Mouse (Mus musculus) neutrophil, adult 5-6 weeks (primary cell): ENCODE results near the gene Vps45. TPM values are rescaled to one million over a fixed set of nuclear protein-coding genes. Genes with fewer than 3 reads are reported as not detected.
A peak's percentile ranks its signal among the peaks of the same experiment; 100 is the strongest.

Experiments
- ATAC-seq: fragments of 151-379, 151-347 bp; 2 replicates; pipeline ENCODE4 v1.8.0; 2017; ENCODE audit warnings: mild to moderate bottlenecking, moderate TSS enrichment; ENCODE audit not compliant: insufficient number of reproducible peaks, poor library complexity, low FRiP score, severe bottlenecking; ENCODE audit errors: extremely low read depth
- total RNA-seq: library from RNA; stranded (forward); fragments of 200-1000 nt; gene quantifications from 2 replicates; pipeline ENCODE4 v1.2.3, GENCODE M21; 2017

The Vps45 gene
- total RNA-seq, 1 experiment from 2014 or later = 8.4 TPM

DNA sequence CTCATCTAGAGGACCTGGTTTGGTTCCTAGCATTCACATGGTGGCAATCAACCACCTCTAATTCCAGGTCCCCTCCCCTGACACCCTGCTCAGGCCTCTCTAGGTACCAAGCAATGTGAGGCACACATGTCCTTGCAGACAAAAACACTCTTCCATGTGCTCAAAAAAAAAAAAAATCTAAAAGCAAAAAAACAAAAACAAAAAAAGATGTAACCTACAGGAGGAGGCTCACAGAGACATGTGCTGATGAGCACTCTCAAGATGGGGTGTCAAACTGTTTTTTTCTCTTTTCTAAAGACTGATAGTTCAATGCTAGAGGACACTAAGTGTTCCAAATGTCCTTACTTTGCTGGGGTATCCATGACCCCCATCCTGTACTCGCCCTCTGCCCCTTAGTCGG is 23.8 kb upstream of the Vps45 start:
- no peak for ATAC-seq

DNA sequence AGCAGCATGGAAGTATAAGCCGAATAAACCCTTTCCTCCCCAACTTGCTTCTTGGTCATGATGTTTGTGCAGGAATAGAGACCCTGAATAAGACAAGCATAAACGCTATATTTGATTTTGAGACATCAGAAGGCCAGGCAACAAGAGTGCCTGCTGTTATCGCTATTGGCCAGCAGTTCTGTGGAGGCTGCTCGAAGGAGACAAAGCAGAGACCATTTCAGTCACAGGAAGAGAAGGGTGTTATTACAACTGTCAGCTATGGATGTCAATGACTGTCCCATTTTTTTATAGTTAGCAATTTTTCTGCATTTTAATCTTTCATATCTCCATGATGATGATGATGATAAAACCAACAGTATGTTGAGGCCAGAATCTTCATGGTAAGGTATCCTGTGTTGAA is 23.4 kb upstream of the Vps45 start:
- no peak for ATAC-seq

DNA sequence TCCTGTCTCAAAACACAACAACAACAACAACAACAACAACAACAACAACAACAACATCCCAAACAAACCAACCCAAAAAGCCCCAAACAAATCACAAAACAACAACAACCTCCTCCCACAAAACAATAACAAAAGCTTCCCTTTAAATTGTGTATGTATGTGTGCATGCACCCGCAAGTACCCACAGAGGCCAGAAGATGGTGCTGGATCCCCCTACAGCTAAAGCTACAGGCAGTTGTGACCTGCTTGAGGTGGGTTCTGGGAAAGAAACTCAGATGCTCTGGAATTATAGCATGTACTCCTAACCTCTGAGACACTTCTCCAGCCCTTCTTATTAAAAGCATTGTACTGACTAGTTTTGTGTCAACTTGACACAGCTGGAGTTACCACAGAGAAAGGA is 22.7 kb upstream of the Vps45 start:
- peak; percentile 58; the same call in 1 of the 2 replicates for ATAC-seq

DNA sequence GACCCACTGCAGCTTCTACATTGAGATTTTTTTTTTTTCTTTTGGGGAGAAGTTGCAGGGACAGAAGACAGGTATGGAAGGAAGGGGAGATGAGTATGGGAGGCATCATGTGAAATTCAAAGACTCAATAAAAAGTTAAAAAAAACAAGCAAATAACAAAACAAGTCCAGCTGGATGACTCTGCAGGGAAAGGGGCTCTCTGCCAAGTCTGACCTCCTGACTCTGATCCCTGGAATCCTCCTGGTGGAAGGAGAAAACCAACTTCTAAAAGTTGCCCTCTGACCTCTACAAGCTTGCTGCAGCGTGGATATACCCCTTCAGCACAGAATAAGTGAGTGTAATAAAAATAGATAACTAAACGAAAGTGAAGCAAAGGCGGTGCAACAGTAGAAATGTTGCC is 20.4 kb upstream of the Vps45 start:
- no peak for ATAC-seq

DNA sequence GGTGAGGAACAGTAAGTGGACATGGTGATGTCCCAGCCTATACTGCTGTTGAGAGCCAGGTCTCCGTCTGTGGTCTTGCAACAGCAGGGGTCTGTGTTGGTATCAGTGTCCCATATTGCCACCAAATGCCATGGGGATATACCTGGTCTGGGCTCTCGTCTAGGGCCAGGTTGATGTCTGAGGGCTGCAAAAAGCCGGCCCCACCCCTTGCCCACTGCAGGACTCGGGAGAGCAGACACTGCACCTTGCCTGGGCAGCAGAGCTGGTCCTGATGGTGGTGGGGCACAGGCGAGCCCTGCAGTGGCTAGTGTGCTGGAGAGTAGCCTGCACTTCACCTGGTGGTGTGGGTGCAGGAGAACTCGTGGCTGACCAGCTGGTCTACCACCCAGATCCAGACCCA is 19.8 kb upstream of the Vps45 start:
- ATAC-seq = peak; percentile 23; the same call in 1 of the 2 replicates

DNA sequence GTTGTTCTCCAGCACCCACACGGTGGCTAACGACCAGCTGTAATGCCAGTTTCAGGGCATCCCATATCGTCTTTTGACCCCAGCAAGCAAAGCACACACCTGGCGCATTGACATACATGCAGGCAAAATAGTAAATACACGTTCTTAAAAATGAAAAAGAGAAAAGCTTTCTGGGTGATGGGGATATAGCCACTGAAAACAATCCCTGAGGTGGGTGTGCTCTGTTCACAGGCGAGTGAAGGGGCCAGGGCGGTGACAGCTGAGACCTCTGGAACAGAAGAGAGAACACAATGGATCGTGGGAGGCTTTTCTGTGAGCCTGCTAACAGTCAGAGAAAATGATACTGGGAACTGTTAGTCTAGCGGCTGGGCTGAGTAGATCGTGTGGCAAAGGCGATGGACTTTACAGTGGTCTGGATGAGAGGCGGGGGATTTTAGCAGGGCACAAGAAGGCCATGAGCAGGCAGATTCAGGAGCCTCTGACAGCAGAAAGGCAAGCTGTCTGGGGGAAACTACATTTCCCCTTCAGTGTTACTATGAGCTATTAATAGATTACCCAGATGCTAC is 14.7 kb upstream of the Vps45 start:
- no peak for ATAC-seq

DNA sequence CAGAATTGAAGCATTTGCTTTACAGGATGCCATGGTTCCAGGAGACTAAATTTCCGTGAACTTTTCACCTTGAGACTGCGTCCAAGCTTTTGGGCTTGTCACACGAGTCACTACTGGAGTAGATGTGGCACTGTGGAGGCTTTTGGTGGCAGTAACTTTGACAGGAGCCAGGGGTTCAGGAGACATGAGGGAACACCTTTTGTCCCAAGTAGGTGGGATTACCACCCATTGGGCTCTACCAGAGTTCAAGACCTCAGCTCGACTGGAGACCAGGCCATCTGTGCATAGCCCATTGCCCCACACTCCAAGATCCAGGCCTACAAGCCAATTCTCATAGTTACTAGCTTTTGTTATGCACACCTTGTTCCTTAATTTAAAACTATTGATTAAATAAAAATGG is 12.0 kb upstream of the Vps45 start:
- no peak for ATAC-seq

DNA sequence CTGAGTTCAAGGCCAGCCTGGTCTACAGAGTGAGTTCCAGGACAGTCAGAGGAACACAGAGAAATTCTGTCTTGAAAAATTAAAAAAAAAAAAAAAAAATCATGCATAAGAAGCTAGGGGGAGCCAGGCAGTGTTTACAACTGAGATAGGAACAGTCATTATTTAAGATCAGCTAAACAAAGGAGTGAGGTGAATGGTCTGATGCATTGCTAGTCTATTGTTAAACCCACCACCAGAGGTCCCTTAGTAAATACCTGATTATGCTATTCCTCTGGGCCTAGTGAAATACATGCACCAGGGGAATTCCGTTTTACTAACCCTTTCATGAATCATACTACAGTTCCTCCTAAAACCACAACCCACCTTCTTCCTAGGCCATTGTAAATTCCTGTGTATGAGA is 11.3 kb upstream of the Vps45 start:
- ATAC-seq = no peak

DNA sequence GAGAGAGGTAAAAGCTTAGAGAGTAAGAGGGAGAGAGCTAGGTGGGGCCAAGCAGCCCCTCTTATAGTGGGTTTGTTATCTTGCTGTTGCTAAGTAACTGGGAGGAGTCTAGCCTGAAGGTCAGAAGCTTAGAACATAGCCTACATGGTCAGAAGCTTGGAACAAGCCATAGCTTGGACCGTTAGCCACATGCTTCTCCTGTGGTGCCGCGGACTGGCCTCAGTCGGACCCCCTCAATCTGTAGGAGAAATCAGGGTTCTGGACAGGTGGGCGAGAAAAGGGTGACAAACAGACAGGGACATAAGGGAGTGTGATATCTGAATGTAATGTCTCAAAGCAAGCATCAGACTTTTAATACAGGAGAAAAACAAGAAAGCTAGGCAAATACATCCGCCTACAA is 10.8 kb upstream of the Vps45 start:
- ATAC-seq = no peak

DNA sequence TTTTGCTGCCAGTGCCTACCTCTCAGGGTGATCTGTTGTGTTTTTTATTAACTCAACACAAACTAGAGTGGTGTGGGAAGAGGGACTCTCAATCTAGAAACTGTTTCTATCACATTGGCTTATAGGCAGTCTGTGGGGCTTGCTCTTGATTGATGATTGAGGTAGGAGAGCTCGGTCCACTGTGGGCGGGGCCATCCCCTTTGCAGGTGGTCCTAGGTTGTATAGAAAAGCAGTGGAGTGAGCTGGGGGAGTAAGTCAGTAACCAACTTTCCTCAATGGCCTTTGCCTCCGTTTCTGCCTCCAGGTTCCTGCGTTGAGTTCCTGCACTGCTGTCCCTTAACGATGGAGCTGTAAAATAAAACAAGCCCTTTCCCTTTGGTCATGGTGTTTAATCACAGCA is 8.5 kb upstream of the Vps45 start:
- ATAC-seq = no peak

DNA sequence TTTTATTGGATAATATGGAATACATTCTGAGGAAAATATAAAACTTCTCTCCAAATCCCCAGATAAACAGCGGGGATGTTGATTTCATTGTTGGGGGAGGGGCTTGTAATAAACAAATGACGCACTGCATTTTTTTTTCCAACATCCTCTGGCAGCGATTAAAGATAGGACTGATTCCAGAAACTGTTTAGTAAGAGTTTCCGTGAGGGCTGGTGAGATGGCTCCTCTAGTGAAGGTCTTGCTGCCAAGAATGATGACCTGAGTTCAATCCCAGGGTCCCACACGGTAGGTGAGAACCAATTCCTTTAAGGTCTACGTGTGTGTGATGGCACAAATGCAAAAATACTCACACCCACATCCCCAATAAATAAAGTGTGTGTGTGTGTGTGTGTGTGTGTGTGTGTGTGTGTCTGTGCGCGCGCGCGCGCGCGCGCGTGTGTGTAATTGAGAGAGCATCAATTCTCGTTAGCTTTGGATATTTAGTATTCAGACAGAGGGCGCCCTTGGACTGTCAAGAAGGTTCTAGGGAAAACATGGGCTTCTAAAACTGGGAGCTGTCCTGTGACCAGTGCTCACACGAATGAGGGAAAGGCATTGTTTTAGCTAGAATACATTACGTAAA is 7.6 kb upstream of the Vps45 start:
- ATAC-seq = no peak

DNA sequence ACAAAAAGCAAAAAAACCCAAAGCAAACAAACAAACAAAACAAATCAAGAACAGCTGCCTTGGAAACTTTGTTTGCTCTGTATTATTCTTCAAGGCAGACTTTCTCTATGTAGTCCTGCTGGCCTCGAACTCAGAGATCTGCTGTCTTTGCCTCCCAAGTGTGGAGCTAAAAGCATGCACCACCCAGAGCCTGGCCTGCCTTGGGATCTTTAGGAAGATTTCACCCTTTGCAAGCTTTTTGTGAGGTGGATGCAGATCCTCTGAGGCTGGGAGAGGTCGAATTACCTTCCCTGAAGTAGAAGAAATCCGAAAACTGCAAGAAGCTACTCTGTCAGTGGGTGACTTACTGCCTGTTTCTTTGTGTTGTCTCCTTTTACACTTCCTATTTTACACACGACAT is 6.9 kb upstream of the Vps45 start:
- ATAC-seq = no peak

DNA sequence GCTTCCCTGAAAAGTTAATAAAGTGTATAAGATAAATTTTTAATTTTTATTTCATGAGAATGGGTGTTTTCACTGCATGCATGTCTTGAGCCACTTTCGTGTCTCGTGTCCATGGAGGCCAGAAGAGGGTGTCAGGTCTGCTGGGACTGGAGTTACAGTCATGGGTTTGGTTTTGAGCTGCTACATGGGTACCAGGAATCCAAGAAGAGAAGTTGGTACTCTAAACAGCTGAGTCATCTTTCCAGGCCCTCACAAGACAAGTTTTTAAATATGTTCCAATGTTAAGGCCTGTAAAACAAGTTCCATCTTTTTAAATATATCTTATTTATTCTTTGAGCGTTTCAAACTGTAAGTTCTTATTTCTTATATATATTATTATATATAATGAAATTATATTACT is 6.0 kb upstream of the Vps45 start:
- no peak for ATAC-seq

DNA sequence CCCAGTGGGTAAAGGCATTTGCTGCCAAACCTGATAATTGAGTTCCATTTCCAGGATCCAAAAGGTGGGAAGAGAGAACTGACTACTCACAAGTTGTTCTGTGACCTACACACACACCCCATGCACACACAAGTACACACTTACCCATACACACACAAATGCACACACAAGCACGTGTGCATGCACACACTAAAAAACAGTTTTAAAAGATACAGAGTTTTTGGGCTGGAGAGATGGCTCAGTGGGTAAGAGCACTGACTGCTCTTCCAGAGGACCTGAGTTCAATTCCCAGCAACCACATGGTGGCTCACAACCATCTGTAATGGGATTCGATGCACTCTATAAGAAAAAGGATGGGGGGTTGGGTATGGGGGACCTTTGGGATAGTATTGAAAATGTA is 5.0 kb upstream of the Vps45 start:
- no peak for ATAC-seq

DNA sequence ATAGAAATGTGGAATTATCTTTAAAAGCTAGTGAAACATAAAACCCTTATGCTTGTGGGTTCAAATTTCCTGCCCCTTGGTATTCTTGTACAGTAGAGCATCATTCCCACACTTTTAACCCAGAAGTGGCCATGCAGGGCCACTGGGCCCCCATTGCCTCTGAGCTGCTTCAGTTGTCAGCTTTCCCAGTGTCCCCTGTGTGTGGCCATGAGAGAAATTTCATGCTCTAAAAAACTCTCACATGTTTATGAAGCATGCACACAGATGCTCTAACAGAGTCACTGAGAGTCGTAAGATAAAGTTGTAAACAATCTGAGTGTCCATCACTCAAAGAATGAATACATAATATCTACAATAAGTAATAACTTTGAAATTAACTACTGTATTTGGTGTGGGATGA is 1.9 kb upstream of the Vps45 start:
- no peak for ATAC-seq

DNA sequence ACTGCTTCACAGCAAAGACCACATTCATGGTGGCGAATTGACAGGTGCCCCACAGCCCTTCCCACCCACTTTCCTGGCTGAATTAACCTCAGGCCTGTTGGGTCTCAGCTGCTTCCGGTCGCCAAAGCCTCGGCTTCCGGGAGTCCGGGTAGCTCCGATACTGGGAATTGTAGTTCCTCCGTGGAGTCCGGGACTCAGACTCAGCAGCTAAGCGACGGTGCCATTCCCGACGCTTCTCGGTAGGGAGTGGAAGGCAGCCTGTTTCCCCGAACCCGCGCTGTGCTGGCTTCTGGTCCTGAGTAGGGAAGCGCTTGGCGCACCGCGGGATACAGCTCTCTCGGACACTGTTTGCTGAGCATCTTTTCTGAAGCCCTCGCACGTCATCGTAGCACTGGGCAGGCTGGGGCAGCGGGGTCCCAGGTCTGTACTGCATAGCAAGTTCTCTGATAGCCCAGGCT is 490 bp downstream of the Vps45 start:
- peak; percentile 74 for ATAC-seq

DNA sequence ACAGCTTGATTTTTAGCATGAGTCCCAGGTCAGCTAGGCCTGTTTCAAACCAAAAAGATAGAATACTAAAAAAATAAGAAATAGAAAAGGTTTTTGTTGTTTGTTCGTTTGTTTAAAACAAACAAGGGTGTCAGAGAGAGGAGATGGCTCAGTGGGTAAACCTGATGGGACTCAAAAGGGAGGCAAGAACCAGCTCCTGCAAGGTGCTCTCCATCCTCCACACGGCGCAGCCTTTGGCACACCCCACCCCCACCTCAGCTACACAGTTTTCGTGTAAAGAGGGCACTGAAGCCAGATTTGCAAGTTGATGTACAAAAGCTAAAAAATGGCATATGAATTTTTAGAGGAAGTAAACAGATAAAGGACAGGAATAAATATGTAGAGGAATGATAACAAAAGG is 2.2 kb downstream of the Vps45 start:
- no peak for ATAC-seq

DNA sequence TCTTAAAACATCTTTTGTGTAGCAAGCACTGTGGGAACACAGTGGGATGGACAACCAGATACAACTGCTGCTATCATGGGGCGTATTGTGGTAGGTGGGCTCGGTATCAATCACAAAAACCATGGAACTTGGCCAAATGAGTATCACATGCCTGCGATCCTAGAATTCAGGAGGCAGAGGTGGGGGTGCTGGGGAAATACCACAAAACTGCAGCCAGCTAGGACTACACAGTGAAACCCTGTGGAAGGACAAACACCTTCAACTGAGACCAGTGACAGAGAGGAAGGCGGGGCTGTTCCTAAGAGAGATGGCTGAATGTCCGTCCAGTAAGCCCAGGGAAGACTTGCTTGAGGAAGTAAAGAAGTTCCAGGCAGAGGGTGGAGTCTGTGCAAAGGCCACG is 3.0 kb downstream of the Vps45 start:
- ATAC-seq = no peak

DNA sequence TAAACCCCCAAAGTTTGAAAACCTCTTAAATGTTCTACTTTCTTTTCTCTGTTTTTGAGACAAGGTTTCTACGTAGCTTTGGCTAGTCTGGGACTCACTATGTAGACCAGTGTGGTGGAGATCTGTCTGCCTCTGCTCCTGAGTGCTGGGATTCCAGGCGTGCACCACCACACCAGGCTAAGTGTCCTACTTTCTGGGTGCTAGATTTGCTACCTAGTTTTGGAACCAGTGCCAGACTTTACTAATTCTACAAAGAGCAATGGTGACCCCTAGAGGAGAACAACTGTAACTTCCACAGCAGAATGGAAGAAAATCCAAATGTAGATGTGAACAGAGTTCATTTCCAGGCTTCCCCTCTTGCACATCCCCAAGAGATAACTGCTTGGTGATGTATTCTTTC is 6.4 kb downstream of the Vps45 start:
- ATAC-seq = peak; percentile 78

DNA sequence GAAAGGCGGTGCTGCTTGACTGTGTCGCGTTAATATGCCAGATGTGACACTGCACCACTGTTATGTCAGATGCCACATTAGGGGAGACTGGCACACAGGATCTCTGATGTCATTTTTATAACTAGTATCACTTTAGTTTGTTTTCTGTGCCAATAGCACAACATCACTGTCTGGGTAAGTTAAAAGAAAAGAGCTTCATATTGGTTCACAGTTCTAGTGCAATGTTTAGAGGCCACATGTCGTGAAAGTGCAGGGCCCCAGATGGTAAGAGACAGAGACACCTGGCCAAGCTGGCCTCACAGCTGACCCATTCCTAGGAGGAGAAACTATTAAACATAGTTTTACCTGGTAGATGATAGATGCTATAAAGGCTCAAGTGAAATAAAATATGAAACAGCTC is 7.1 kb downstream of the Vps45 start:
- ATAC-seq = no peak

DNA sequence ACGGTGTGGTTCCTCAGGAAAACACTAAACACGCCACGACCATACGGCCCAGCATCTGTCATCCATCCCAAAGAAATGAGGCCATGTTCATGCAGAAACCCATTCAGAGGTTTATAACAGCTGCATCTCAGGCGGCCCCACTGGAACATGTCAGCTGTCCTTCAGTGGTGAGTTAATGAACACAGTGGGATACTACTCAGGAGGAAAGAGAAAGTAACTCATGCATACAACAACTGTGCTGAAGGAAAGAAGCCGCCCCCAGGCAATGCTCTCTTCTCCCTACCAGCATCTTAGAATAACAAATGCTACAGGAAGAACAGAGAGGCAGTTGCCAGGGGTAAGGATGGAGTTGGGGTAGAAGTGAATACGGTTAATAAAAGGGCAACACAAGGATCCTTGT is 7.5 kb downstream of the Vps45 start:
- no peak for ATAC-seq
